Mouse (Mus musculus) hematopoietic stem cell, adult 5-6 weeks (primary cell): ENCODE data around the gene Cwh43. TPM values are rescaled to one million over a fixed set of nuclear protein-coding genes. Genes with fewer than 3 reads are reported as not detected.
"Not testable (repeated sequence)": the region's sequence is repeated elsewhere in the genome, so short reads cannot be mapped to it uniquely, and the experiment has no call there.

Experiments used
- ATAC-seq, 2 experiments: fragments of 125-278 bp in 1 of 2; replicated peaks in 1 of 2; 2 replicates each; pipeline ENCODE4 v1.8.0; 2016 to 2017; ENCODE audit warnings: inconsistent platforms in 2 of 2, mild to moderate bottlenecking in 2 of 2, moderate number of reproducible peaks in 2 of 2, low read depth in 1 of 2, moderate TSS enrichment in 1 of 2; ENCODE audit not compliant: low FRiP score in 2 of 2, poor library complexity in 2 of 2, severe bottlenecking in 2 of 2, insufficient read depth in 1 of 2, low TSS enrichment in 1 of 2
- total RNA-seq: library from RNA; stranded (forward); fragments of 172-1452, 232-1000 nt; gene quantifications from 2 replicates; pipeline ENCODE4 v1.2.3, GENCODE M21; 2017

The Cwh43 gene
- total RNA-seq, 1 experiment from 2014 or later: not detected

DNA sequence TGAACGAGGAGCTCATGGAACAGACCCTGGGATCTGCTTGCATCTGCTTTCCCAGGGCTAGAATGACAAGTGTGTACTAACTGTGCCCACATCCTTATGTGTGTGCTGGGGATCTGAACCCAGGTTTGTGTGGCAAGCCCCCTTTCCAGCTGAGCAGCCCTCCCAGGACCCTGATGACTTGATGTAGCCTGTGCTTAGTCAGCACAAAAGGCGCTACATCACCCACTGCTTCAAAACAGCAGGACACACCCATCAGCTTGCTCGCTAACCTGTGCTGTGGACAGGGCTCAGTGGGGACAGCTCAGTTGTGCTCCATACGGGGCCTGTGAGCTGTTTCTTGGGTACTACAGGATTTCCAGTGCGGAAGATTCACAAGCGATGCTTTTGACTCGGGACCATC, 28.9 kb downstream of the Cwh43 start:
- ATAC-seq: no peak

DNA sequence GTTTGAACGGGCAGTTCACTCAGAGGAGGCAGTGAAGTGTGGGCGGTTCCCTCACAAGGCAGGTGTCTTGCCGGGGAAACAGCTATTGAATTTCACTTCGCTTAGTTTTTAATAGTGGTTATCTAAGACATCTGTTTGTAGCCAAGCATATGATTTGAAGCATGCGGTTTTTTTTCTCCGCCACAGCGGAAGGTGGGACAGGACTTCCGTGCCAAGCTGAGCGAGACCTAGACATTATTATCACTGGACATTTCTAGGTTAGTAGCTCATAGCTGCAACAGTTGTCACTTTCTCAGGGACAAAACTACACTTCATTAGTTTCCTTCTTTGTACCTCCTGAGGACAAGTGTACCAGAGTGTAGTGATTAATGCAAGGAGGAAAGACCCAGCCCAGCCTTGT, 36.3 kb downstream of the Cwh43 start:
- ATAC-seq: no peak

DNA sequence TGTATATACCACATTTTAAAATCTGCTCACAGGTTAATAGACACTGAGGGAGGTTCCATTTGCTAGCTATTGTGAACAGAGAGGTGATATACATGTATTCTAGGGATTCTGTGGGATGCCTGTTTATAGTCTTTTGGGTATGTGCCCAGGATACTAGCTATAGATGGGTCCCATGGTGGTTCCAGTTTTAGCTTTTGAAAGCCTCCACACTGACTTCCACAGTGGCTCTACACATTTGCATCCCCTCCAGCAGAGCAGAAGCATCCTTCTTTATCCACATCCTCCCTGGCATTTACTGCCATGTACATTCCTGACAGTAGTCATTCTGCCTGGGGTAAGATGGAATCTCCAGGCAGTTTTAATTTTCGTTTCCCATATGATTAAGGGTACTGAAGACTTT, 44.4 kb downstream of the Cwh43 start:
- no peak for ATAC-seq

DNA sequence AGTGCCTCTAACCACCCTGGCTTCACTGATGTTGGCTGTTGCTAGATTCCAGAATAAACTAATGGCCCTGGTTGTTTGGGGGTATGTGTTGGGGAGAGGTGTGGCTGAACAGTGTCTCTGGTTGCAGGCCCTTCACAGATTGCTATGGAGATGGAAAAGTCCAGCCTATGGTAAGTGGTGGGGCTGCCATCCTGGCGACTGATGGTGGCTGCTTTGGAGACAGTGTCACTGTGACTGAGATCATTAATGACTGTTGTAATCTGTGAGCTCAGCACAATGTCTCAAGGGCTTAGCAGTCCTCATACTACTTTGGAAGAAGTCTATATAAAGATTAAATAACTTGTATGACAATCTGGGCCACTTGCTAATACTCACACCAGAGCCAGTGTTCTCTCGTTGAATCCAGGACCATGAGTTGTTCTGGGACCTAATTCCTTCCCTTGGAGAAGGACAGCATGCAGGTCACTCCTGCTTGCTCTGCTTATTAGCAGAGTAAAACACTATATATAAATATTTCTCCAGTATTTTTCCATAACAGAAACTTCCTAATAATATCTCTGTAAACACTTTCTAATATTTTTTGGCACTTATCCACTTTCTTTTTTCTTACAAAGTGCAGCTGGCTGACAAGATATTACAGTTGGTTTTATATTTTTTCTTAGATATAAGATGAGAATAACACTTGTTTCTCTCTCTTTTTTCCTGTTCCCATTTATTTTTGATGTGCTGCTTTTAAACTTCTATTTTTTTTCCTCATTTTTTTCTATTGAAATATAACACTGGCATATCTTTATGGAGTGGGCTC, 48.8 kb downstream of the Cwh43 start:
- no peak for ATAC-seq

DNA sequence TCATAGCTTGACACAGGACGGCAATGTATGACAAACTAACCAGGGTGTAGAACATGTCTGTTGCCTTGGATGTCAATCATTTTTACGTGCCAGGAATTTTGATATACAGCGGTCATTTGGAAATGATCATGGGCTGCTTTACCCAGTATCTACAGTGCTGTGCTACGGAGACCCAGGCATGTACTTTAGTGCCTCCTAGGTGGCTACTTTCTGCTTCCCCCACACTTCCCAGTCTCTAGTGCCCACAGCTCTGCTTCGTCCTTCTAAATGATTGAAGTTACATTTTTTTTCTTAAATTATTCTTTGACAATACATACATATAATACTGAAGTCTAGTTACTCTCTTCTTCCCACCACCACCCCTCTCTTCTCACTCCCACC, 49.4 kb downstream of the Cwh43 start:
- ATAC-seq: no peak

DNA sequence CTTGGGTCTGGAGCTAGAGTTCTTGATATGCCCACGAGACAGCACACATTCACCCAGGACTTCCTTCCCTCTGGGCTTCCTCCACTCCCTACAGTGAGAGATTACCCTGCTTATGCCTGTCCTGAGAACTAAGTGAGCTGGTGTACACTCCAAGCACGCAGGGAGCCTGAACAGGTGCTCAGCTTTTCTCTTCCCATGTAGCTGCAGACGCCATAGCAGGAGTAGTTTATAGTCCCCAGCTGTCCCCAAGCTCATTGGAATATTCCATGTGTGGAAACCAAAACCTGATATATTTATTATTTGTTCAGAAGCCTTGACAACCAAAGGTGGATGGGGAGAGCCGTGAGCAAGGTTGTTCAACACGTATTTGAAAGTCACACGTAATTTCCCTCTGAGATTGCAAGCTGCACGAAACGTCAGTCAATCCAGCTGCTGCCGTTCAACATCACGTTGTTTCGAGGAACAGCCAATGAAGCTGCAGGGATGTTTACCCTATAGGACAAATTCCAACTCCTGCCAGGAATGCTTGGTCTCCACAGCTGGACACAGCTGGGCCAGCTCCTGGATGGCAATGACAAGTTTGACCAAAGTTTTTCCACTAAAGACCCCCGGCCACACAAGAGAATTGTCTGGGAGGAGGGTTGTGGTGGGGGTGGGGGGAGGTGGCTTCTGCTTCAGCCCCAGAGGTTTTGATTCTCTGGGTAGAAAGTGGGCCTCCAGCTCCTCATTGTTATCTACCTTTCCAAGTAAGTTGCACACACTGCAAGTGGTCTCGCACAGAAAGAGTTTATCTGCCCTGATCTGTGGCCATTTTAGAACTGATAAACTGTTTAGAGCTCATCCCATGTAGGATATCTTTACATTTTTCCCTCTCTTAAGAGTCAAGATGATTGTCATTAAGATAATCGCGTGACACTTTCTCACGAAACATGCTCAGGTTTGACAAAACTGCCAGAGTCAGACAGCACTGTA, 62.9 kb downstream of the Cwh43 start:
- ATAC-seq: no peak

DNA sequence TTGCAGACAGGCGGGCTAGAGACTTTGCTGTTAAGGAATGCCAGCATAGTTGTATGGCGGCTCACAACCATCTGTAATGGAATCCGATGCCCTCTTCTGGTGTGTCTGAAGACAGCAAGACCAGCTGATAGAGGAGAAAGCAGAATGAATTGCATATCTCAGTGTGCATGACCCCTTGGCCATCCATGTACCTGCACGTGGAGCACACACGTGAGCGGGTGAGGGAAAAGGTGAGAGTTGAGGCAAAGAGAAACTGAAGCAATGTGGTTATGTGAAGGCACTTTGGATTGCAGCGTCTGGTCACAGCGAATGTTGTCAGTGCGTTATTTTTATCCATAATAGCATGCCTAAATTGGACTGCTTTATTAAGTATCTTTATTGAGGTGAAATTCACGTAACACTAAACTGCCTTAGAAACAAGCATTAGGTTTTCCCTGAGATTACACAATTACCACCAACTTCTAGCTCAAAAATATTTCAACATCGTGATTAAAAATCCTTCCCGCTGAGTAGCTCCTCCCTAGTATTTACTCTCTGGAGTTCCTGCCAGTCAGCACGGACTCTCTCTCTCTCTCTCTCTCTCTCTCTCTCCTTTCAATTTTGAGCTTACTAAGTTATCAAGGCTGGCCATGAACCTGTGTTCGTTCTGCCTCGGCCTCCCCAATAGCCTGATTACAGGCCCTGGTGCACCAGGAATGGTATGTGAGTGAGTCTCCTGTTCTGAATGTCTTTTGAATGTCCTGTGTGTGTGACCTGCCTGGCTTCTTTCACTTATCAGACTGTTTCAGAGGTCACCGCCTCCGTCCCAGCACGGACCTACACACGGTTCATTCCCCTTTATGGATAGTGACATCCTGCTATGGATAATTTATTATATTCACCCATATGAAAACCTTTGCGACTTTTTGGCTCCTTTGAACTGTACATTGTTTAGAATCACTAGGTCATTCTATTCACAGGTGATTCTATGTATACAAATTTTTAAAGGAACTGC, 68.8 kb downstream of the Cwh43 start:
- no peak for ATAC-seq

DNA sequence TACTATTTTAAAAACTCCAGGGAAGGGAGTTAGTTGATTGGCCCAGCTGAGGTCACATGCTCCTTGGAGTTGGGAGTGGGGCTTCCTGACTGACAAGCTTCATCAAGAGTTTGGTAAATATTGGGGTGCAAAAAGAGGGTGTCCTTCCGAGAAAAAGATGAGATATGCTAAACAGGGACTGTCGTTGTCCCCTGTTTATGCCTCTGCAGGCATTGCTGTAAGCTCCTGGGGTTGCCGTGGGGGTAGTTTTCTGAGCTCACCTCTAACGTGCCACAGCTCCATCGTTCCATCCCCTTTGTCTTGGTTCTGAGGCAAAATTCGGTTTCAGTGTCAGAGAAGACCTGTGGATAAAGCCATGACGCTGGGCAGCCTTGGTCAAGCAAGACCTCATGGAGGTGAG, 74.8 kb downstream of the Cwh43 start, which contains the start of gene Dcun1d4:
Gene Dcun1d4, plus strand, starts transcription at position 301 of the 400 bp plus-strand sequence.
- no peak for ATAC-seq

DNA sequence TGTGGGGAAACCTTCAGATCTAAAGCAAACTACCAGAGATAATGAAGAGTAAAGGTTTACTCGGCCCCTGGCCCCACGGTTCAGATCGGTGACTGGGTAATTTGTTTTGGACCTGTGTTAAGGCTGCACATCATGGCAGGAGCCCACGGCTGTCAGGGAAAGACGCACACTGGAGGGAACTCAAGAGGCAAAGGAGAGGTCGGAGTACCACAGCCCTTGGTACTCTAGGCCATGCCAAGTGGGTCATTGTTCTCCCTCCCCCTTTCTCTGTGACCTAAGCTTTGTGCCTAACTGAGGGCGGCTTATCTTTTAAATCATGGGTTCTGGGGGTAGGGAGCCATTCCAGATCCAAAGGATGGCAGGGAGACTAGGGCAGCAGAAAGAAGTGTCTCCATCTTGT, 75.5 kb downstream of the Cwh43 start:
- ATAC-seq: no peak

DNA sequence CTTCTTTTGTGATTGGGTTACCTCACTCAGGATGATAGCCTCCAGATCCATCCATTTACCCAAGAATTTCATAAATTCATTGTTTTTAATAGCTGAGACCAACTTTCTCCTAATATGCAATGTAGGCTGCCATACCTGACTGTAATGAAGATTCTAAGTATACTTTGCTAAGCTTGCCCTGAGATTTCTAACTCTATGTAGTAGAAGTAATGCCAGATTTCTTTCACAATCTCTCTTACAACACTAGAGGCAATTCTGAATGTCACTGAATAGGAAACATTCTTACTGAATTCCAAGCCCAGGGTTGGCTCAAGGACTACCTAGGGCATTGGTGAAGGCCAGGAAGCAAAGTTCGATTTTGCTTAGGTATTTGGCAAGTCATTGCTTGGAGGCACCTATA, 76.5 kb downstream of the Cwh43 start:
- not testable (repeated sequence) for ATAC-seq

DNA sequence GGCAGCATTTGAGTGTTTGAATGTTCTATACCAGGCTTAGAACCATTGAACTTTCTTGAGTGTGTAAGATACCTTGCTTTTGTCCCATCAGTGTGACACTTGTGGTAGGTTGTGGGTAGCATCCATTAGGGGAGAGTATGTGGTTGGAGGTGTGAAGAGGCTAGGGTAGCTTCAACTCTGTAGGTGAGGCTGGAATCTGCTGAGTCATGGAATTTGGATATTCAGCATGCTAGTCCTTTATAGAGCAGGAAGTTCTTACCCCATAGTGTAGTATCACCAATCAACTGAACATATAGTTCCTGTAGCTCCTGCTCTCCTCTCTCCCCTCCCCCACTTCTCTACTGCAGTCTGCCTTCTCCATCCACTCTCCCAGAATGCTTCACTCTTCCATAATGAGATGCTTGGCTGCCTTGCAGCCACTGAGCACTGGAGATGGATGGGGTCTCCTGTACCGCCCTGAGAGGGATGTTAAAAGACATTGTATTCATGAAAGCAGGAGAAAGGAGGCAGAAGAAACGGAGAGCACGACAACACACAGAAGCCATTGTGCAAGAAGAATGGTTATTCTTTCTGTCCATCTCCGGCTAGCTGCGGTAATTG, 78.2 kb downstream of the Cwh43 start:
- ATAC-seq: no peak

DNA sequence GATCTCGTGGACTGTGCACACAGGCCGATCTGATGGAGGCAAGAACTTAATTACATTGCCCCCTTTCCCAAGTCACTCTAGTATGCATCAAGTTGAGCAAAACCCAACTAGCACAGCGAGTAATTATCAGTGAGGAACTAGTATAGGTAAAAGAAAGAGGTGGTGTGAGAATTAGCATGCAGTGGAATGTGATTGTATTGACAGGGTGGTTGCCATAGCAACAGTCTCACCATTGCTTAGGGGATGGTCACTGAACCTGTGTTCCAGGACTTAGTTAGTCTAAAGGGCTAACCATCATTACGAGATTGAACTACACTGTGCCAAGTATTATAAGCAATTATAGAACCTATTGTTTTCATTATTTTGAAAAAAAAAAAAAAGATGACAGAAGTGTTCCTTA, 80.6 kb downstream of the Cwh43 start:
- ATAC-seq: no peak

DNA sequence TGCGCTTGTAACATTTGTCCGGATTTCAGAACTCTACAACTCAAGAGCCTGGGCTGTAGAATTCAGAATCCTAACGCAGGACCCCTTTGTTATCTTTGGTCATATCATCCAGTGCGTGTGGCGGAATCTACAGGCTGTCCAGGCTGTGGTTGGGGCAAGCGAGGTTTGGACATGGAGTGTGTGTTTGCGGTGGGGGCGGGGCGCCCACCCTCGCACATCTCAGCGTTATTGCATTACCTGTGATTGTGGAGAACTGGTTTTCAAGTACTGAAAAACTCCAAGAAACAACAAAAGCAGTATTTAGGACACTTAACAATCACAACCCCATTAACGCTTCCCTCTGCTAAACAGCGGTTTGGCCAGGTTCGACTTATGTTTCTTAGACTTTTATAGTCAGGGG, 84.0 kb downstream of the Cwh43 start:
- ATAC-seq: no peak

DNA sequence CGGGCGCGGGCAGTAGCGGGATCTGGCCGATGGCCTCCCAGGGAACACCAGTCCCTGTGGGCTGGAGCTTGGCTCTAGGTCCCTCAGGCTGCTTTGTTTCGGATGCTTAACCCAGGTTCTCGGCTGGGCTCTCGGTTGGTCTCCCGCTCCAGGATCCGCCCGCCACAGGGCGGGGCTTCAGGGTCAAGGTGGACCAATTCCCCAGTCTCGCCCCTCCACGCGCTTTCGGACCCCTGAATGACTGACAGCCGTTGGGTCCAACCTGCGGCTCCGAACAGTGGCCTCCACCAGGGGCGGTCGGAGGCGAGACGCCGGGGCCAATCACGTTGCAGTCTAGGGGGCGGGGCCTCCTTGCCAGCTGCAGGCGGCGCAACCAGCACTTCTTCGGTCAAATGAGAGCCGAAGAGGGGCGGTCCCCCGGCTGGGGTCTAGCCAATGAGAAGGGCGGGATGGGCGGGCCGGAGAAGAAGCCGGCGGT, 84.8 kb downstream of the Cwh43 start:
- peak; percentile 89 to 94 for ATAC-seq

DNA sequence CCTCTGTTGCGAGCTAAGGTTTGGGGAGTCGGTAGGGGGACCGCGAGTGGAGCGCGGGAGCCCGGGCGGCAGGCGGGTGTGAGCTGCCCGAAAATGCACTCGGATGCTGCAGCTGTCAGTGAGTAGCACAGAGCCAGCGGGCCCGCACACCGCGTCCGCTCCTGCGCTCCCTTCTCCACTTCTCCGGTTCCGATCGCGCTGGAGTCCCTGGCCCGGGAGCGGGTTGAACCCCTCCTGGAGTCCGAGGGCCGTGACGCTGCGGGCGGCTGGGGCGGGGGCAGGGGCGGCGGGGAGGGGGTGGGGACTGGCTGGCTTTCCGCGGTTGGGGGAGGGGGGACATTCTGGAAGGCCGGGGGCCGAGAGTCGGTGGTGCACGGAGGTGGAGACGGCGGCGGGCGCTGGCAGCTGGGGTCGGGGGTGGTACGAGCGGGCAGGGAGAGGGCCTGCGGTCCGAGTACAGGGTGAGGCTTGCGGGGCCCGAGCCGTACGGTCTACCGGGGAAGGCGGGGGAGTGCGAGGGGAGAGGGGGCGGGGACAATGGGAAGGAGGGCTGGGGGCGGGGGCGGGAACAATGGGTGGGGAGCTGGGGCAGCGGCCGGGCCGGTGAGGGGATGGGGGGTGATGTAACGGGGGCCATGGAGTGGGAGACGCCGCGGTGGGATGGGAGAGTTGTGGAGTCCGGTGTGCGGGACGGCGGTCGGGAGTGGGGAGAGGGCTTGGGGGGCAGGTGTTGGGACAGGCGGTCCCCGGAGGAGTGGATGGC, 85.4 kb downstream of the Cwh43 start:
- ATAC-seq: no peak
